Mouse (Mus musculus): ENCODE results near the gene Cox8a.

DNA sequence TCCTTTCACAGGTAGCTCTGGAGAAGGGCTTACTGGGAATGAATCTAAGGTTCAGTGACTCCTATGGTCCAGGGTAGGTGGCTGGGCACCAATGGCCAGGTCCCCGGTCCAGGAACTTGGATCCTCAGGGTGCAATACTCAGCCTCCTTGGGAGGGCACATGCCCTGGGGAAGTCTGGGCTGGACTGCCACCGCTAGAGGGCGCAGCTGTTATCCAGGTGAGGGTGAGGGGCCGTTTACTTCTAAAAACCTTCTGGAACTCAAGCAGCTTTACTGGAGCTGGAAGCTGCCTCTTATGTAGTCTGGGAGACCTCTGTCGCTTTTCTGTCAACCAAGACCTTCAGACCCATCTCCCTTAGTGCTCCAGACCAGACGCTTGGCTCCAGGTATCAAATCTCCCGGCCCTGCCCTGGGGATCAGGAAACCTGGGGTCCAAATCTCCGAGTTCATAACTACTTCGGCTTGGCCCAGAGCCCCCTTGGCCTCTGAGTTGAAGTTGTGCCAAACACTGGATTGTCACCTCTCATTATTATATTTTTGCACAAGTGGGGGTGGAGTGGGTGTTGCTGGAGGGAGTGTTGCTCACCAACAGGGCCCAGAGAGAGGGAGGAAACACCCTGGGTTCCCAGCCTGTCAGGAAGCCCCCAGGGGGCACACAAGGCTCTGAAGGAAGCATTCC, 46.8 kb upstream of the Cox8a start:
- no peak for TF ChIP-seq POLR2A (IDR thresholded peaks at IDR 0.05; ENCODE audit: low read depth, low read length)
- peak; percentile 93 for TF ChIP-seq CTCF (IDR thresholded peaks at IDR 0.05; ENCODE audit: extremely low read depth, insufficient read depth, insufficient read length, insufficient replicate concordance)

Measured in spleen, adult 2 months (tissue).